Mouse (Mus musculus): Measurements from ENCODE around the gene Kcnb1. TPM values are rescaled to one million over a fixed set of nuclear protein-coding genes. Genes with fewer than 3 reads are reported as not detected.

Kcnb1 gene
- polyA plus RNA-seq, 1 experiment, result 1.3 TPM

DNA sequence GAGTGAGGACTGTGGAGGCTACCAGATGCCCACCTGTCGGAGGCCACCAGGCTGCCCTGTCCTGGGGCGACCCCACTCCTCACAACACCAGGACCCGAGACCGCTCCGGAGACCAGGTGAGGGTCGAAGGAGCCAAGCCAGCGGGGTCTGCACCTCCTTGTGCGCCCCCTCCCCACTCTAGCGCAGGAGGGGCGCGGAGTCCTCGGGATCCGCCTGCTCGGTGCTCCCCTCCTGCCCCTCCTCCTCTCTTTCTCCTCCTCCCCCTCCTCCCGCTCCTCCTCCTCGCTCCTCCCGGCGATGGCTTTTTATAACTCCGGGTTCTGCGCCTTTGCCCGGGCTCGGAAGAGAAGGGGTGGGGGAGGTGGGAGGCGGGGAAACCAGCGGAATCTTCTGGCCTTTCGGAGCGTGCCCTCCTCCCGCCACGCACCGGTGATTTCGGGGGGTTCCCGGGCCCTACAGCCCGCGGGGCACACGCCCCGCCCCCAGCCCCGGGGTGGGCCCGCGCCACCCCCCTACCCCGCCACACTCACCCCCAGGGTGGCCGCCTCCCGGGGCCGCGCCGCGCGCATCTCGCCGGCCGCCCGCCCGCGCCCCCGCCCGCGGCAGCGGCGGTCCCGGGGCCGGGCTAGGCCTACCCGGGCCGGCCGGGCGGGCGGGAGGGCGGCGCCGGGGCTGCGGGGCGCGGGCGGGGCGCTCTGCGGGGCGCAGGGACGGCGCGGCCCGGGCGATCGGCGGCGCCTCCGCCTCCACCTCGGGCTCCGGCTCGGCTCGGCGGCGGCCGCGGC, 472 bp downstream of the Kcnb1 start:
- TF ChIP-seq CTCF (IDR thresholded peaks at IDR 0.05; ENCODE audit: extremely low read depth, insufficient read depth, insufficient read length, insufficient replicate concordance), result no peak
- no peak for TF ChIP-seq POLR2A (IDR thresholded peaks at IDR 0.05; ENCODE audit: low read depth, low read length)
- 17% methylated on average over 81 of the region's 91 CpGs for WGBS
- peak in 1 of 2 experiments; percentile 23 for DNase-seq (ENCODE audit: low read depth in 1 of 2, low spot score in 2 of 2)
- Histone ChIP-seq H3K36me3 (ENCODE audit: control insufficient read depth, insufficient read depth, low read length) (no peaks in the 10 kb centered on the region), H3K4me3 (ENCODE audit: extremely low read depth, insufficient read depth, insufficient read length) (peak overlapping the region; percentile 36; the same call in 1 of the 2 replicates), H3K4me1 (ENCODE audit: control insufficient read depth, insufficient read depth, insufficient read length) (peaks cover 12% of the 10 kb centered on the region), H3K27ac (ENCODE audit: insufficient read depth, low read length) (no peak overlapping the region), H3K27me3 (ENCODE audit: control insufficient read depth, insufficient read depth, low read length) (peaks cover 7% of the 10 kb centered on the region; the same call in 1 of the 2 replicates)

DNA sequence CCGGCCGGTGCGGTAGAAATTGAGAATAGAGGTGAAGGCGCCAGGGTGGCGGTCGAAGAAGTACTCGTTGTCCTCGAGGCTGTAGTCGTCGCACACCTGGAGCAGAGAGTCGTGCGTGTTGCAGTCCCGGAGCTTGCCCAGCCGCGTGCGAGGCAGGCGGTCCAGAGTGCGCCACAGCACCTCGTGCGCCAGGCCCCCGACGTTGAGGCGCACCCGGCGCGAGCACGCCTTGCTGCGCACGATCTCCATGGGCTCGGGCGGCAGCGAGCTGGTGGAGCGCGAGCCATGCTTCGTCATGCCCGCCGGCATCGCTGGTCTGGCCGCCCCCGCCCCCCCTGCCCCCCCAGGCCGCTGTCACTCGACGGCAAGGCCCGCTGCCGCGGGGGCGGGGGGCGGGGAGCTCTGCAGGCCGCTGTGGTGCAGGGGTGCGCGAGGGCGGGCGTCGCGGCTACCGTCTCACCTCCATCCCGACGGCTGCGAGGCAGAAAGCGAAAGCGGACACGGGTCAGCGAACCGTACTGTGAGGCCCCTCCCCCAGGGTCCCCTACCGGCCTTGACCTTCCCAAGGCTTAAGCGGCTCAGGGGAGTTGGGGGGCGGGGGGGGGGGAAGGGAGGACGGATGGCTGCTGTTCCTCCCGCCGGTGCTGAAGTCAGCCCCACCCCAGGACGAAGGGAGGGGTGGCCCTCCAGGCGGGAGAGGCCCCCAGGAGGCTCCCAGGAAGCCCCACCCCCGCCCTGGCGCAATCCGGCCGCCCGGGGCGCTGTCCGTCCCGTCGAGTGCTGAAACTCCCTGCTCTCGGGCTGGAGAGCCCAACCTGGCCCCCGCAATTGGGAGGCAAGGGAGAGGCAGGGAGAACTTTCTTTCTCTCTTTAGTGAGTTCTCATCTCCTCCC, 1.4 kb downstream of the Kcnb1 start:
- WGBS, result 16% methylated on average over 74 of the region's 83 CpGs
- DNase-seq (ENCODE audit: low read depth in 1 of 2, low spot score in 2 of 2), result peak in 1 of 2 experiments; percentile 59
- no peak for TF ChIP-seq POLR2A (IDR thresholded peaks at IDR 0.05; ENCODE audit: low read depth, low read length)
- TF ChIP-seq CTCF (IDR thresholded peaks at IDR 0.05; ENCODE audit: extremely low read depth, insufficient read depth, insufficient read length, insufficient replicate concordance), result no peak

DNA sequence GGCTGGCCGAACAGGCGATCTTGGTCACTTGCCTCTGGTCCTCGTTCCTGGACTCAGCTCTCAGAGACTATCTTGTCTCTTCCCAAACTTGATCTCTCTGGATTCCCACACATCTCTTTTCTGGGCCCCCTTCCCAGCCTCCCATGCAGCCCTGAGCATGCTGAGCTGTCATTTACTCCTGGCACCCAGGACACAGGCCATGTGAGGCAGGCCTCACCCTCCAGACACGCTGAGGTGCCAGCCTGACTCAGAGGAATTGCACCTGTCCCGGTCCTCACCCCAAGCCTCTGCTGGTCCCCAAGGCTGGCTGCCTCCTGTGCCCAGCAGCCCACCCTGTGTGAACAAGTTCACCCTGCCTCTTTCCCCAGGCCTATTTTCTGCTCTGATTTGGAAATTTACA, 2.8 kb downstream of the Kcnb1 start:
- Histone ChIP-seq H3K36me3 (ENCODE audit: control insufficient read depth, insufficient read depth, low read length) (no peaks in the 10 kb centered on the region), H3K4me1 (ENCODE audit: control insufficient read depth, insufficient read depth, insufficient read length) (peaks cover 12% of the 10 kb centered on the region), H3K27me3 (ENCODE audit: control insufficient read depth, insufficient read depth, low read length) (peaks cover 7% of the 10 kb centered on the region; the same call in 1 of the 2 replicates), H3K27ac (ENCODE audit: insufficient read depth, low read length) (no peak overlapping the region), H3K4me3 (ENCODE audit: extremely low read depth, insufficient read depth, insufficient read length) (no peak overlapping the region)
- TF ChIP-seq CTCF (IDR thresholded peaks at IDR 0.05; ENCODE audit: extremely low read depth, insufficient read depth, insufficient read length, insufficient replicate concordance), result no peak
- TF ChIP-seq POLR2A (IDR thresholded peaks at IDR 0.05; ENCODE audit: low read depth, low read length), result no peak
- no peak for DNase-seq (ENCODE audit: low read depth in 1 of 2, low spot score in 2 of 2)
- WGBS, result 88% methylated on average over 5 of the region's 5 CpGs

More for the DNA sequence above, 1.4 kb downstream of the Kcnb1 start:
- Histone ChIP-seq H3K4me3 (ENCODE audit: extremely low read depth, insufficient read depth, insufficient read length) (peak overlapping the region; percentile 36; the same call in 1 of the 2 replicates), H3K27ac (ENCODE audit: insufficient read depth, low read length) (no peak overlapping the region), H3K4me1 (ENCODE audit: control insufficient read depth, insufficient read depth, insufficient read length) (peaks cover 12% of the 10 kb centered on the region), H3K27me3 (ENCODE audit: control insufficient read depth, insufficient read depth, low read length) (peaks cover 7% of the 10 kb centered on the region; the same call in 1 of the 2 replicates), H3K36me3 (ENCODE audit: control insufficient read depth, insufficient read depth, low read length) (no peaks in the 10 kb centered on the region)

GRCm38 (mm10) chr2:167186544-167186943, 3.4 kb downstream of the Kcnb1 start:
- DNase-seq (ENCODE audit: low read depth in 1 of 2, low spot score in 2 of 2), result no peak
- H3K4me1 ChIP-seq (ENCODE audit: control insufficient read depth, insufficient read depth, insufficient read length), result peaks cover 12% of the 10 kb centered on the region
- no peak overlapping the region for H3K27ac ChIP-seq (ENCODE audit: insufficient read depth, low read length)
- TF ChIP-seq POLR2A (IDR thresholded peaks at IDR 0.05; ENCODE audit: low read depth, low read length), result no peak
- TF ChIP-seq CTCF (IDR thresholded peaks at IDR 0.05; ENCODE audit: extremely low read depth, insufficient read depth, insufficient read length, insufficient replicate concordance), result no peak
- H3K4me3 ChIP-seq (ENCODE audit: extremely low read depth, insufficient read depth, insufficient read length), result no peak overlapping the region
- H3K27me3 ChIP-seq (ENCODE audit: control insufficient read depth, insufficient read depth, low read length), result peaks cover 7% of the 10 kb centered on the region; the same call in 1 of the 2 replicates
- WGBS, result 67% methylated on average over 10 of the region's 10 CpGs
- no peaks in the 10 kb centered on the region for H3K36me3 ChIP-seq (ENCODE audit: control insufficient read depth, insufficient read depth, low read length)

DNA sequence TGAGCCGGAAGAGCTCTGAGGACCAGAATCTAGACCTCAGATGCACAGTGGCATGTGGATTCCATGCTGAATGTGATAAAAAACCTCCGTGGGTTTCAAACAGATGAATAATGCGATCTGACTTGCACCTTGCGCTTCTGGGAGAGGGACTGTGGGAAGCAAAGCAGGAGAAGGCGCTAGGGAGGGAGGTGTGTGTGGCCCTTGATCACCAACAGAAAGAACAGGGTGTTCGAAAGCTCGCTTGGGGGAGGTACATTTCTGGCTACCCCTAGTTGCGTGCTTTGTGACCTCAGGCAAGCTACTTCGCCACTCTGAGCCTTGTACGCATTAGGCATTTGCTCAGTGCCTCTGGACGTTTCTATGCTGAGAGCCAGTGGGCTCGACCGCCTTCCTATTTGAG, 4.0 kb downstream of the Kcnb1 start:
- Histone ChIP-seq H3K27ac (ENCODE audit: insufficient read depth, low read length) (no peak overlapping the region), H3K27me3 (ENCODE audit: control insufficient read depth, insufficient read depth, low read length) (peaks cover 7% of the 10 kb centered on the region; the same call in 1 of the 2 replicates), H3K36me3 (ENCODE audit: control insufficient read depth, insufficient read depth, low read length) (no peaks in the 10 kb centered on the region), H3K4me3 (ENCODE audit: extremely low read depth, insufficient read depth, insufficient read length) (no peak overlapping the region), H3K4me1 (ENCODE audit: control insufficient read depth, insufficient read depth, insufficient read length) (peaks cover 12% of the 10 kb centered on the region)
- no peak for TF ChIP-seq POLR2A (IDR thresholded peaks at IDR 0.05; ENCODE audit: low read depth, low read length)
- no peak for TF ChIP-seq CTCF (IDR thresholded peaks at IDR 0.05; ENCODE audit: extremely low read depth, insufficient read depth, insufficient read length, insufficient replicate concordance)
- no peak for DNase-seq (ENCODE audit: low read depth in 1 of 2, low spot score in 2 of 2)
- WGBS, result 73% methylated on average over 13 of the region's 13 CpGs

- Histone ChIP-seq H3K4me1 (ENCODE audit: control insufficient read depth, insufficient read depth, insufficient read length) (peaks cover 12% of the 10 kb centered on the region), H3K27me3 (ENCODE audit: control insufficient read depth, insufficient read depth, low read length) (peaks cover 5% of the 10 kb centered on the region; the same call in 1 of the 2 replicates)
- 84% methylated on average over 2 of the region's 2 CpGs for WGBS
Observed at GRCm38 (mm10) chr2:167185432-167185831, 4.5 kb downstream of the Kcnb1 start.

More at GRCm38 (mm10) chr2:167185432-167185831, 4.5 kb downstream of the Kcnb1 start:
- H3K36me3 ChIP-seq (ENCODE audit: control insufficient read depth, insufficient read depth, low read length), result no peaks in the 10 kb centered on the region
- no peak overlapping the region for H3K4me3 ChIP-seq (ENCODE audit: extremely low read depth, insufficient read depth, insufficient read length)
- no peak for DNase-seq (ENCODE audit: low read depth in 1 of 2, low spot score in 2 of 2)
- TF ChIP-seq CTCF (IDR thresholded peaks at IDR 0.05; ENCODE audit: extremely low read depth, insufficient read depth, insufficient read length, insufficient replicate concordance), result no peak
- no peak for TF ChIP-seq POLR2A (IDR thresholded peaks at IDR 0.05; ENCODE audit: low read depth, low read length)
- no peak overlapping the region for H3K27ac ChIP-seq (ENCODE audit: insufficient read depth, low read length)

Data from spleen, adult 2 months (tissue).